Mouse (Mus musculus) stomach, postnatal 0 days (tissue): ENCODE results near the gene Tgfbr3.

Experiments used
- CTCF ChIP-seq: IDR thresholded peaks from 2 replicates; pipeline ENCODE4 v1.5.1; 2016; ENCODE audit warnings: antibody characterized with exemption, low read depth, mild to moderate bottlenecking, moderate library complexity
- EP300 ChIP-seq: optimal IDR thresholded peaks from 2 replicates; pipeline ENCODE3; 2016; ENCODE audit warnings: antibody characterized with exemption

DNA sequence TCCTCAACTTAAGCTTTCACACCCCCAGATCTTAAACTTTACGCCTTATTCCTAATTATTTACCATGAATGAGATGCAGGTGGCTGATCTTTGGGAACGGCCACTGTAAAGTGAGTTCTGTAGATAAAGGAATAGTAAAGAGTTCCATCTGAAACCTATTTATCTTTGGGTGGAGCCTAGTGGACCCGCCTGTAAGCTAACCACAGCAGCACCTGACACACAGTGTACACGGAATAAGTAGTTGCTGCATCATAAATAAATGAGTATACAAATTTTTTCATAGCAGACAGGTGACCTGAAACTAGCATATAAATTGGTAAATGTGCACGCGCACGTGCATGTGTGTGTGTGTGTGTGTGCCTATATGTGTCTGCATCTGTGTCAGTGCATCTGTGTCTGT is 192.1 kb downstream of the Tgfbr3 start:
- TF ChIP-seq CTCF, result no peak
- no peak for TF ChIP-seq EP300
